Mouse (Mus musculus): ENCODE measurements around the gene Pdgfb. TPM values are rescaled to one million over a fixed set of nuclear protein-coding genes. Genes with fewer than 3 reads are reported as not detected.

Pdgfb gene
- 2.5 and 2.8 TPM in 2 replicates for polyA plus RNA-seq (2014; fragmentation: Nextera tagmentation; extraction: Ambion mirVana)

DNA sequence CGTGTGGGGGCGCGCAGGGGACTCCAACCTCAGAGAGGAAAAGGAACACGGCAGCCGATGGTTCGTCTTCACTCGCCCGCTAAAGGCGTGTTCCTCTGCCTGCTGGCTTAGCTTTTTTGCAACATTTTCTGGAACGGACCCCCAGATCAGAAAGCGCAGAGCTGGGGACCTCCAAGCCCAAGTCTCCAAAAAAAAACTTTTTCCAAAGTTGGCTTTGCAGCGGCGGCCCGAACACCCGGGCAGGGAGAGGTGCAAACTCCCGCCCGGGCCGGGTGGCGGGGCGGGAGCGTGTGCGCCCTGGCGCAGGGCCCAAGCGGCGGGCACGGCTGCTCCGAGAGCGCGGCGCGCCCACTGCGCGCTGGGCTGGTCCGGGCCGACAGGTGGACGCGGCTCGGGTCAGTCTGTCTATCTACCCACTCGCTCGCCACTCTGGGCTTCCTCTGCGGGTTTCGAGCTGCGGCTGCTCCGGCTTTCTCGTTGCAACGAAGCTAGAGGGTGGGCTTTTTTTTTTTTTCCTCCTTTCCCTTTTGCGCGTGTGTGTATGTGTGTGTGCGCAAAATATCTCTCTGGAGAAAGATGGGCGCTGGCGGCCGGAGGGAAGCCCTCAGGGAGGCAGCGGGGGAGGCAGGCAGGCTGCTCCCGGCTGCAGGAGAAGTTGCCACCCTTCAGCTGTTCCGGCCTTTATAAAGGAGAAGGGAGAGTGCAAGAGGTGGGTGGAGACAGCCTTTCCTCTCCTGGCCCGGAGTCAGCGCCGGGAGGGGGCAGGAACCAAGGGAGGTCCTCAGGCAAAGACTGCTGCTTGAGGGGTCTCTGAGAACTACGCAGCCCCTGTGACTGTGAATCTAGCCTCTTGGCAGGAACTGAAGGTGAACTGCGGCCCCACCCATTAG, at the start of gene Pdgfb:
Gene Pdgfb (minus strand): TSS at position 657 of the 890 bp plus-strand sequence.
- DNase-seq (ENCODE audit: low spot score) = peak; percentile 42
- Histone ChIP-seq H3K27me3 (ENCODE audit: control insufficient read depth, insufficient read depth, low read length) (peaks cover 62% of the 10 kb centered on the region), H3K36me3 (replicated peaks; ENCODE audit: control insufficient read depth, insufficient read depth, low read depth, low read length) (no peaks in the 10 kb centered on the region), H3K9ac (replicated peaks; ENCODE audit: low read length) (peak within 1 kb of the TSS; percentile 39), H3K9me3 (replicated peaks; ENCODE audit: control insufficient read depth, low read length) (no peaks in the 10 kb centered on the region), H3K27ac (replicated peaks; ENCODE audit: low read depth, low read length) (no peak within 1 kb of the TSS), H3K4me1 (ENCODE audit: control insufficient read depth, insufficient read depth, low read length) (peaks cover 9% of the 10 kb centered on the region; the same call in 1 of the 2 replicates), H3K4me3 (ENCODE audit: low read depth, low read length) (peak within 1 kb of the TSS; percentile 58), H3K4me2 (ENCODE audit: low read depth, low read length) (peak within 1 kb of the TSS; percentile 84)
- 1% methylated on average over 57 of the region's 60 CpGs for WGBS
- no peak for ATAC-seq (replicated peaks; ENCODE audit: insufficient number of reproducible peaks, low FRiP score, low TSS enrichment, low read depth)

DNA sequence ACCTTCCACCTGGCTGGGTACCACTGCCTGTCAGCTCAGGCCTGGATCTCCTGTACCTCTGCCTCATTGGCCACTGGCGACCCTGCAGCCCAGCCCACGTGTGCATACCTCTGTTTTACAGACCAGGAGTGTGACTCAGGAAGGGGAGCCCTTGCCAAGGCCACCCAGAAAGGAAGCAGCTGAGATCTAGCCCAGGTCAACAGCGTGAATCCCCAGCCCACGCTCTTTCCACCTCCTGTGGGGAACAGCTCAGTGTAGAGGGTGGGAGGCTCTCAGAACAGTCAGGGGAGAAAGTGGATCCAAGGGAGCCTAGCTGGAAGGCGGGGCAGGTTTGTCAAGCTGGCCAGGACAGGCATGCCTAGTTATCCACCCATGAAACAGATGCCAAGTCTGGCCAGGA, 48.0 kb upstream of the Pdgfb start:
- WGBS = 36% methylated on average over 5 of the region's 5 CpGs
- H3K9me3 ChIP-seq (replicated peaks; ENCODE audit: control insufficient read depth, low read length) = no peaks in the 10 kb centered on the region
- H3K4me1 ChIP-seq (ENCODE audit: control insufficient read depth, insufficient read depth, low read length) = no peaks in the 10 kb centered on the region
- DNase-seq (ENCODE audit: low spot score) (no peak), ATAC-seq (replicated peaks; ENCODE audit: insufficient number of reproducible peaks, low FRiP score, low TSS enrichment, low read depth) (no peak)
- H3K4me3 ChIP-seq (ENCODE audit: low read depth, low read length) = no peak overlapping the region
- no peaks in the 10 kb centered on the region for H3K27me3 ChIP-seq (ENCODE audit: control insufficient read depth, insufficient read depth, low read length)
- no peak overlapping the region for H3K9ac ChIP-seq (replicated peaks; ENCODE audit: low read length)
- H3K27ac ChIP-seq (replicated peaks; ENCODE audit: low read depth, low read length) = no peak overlapping the region
- H3K36me3 ChIP-seq (replicated peaks; ENCODE audit: control insufficient read depth, insufficient read depth, low read depth, low read length) = no peaks in the 10 kb centered on the region
- H3K4me2 ChIP-seq (ENCODE audit: low read depth, low read length) = no peak overlapping the region

DNA sequence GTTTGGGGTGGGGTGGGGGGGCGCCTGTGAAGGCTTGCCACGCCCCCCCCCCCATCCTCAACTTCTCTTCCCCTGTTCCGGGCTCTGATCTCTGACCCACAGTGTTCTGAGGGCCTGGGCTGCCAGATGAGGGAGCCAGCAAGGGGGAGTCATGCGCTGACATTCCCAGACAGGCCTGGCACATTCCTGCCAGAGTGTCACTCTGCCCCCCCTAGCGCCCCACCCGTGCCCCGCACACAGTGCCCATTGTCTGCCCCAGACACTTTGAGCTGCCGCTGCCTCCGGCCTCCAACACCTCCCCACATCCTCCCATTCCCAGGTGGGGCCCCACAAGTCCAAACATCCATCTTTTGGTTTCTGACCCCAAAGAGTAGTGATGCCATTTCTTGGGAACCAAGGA, 47.6 kb upstream of the Pdgfb start:
- H3K9me3 ChIP-seq (replicated peaks; ENCODE audit: control insufficient read depth, low read length) = no peaks in the 10 kb centered on the region
- DNase-seq (ENCODE audit: low spot score) (no peak), ATAC-seq (replicated peaks; ENCODE audit: insufficient number of reproducible peaks, low FRiP score, low TSS enrichment, low read depth) (no peak)
- no peak overlapping the region for H3K4me2 ChIP-seq (ENCODE audit: low read depth, low read length)
- no peak overlapping the region for H3K27ac ChIP-seq (replicated peaks; ENCODE audit: low read depth, low read length)
- WGBS = 57% methylated on average over 8 of the region's 9 CpGs
- no peaks in the 10 kb centered on the region for H3K4me1 ChIP-seq (ENCODE audit: control insufficient read depth, insufficient read depth, low read length)
- no peak overlapping the region for H3K9ac ChIP-seq (replicated peaks; ENCODE audit: low read length)
- no peak overlapping the region for H3K4me3 ChIP-seq (ENCODE audit: low read depth, low read length)
- no peaks in the 10 kb centered on the region for H3K36me3 ChIP-seq (replicated peaks; ENCODE audit: control insufficient read depth, insufficient read depth, low read depth, low read length)
- no peaks in the 10 kb centered on the region for H3K27me3 ChIP-seq (ENCODE audit: control insufficient read depth, insufficient read depth, low read length)

DNA sequence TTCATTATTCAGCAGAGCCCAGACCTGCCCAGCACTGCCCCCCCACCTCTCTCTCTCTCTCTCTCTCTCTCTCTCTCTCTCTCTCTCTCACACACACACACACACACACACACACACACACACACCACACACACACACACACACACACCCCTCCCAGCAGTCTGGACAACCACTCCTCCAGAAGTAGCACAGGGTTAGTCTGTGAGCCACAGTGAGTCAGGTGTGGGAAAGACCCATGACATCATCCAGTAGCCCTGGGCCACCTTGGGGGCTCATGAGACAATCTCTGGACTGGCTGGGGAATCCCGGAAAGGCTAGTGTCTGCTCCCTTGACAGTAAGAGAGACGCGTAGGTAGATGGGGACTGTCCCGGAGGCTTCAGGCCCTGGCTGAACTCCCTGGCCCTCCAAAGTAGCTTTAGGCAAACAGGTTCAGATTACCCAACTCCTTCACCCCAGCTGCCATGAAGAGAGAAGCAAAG, 46.3 kb upstream of the Pdgfb start:
- Histone ChIP-seq H3K27ac (replicated peaks; ENCODE audit: low read depth, low read length) (no peak overlapping the region), H3K4me2 (ENCODE audit: low read depth, low read length) (no peak overlapping the region), H3K9me3 (replicated peaks; ENCODE audit: control insufficient read depth, low read length) (no peaks in the 10 kb centered on the region), H3K27me3 (ENCODE audit: control insufficient read depth, insufficient read depth, low read length) (no peaks in the 10 kb centered on the region), H3K36me3 (replicated peaks; ENCODE audit: control insufficient read depth, insufficient read depth, low read depth, low read length) (no peaks in the 10 kb centered on the region), H3K4me1 (ENCODE audit: control insufficient read depth, insufficient read depth, low read length) (no peaks in the 10 kb centered on the region), H3K4me3 (ENCODE audit: low read depth, low read length) (no peak overlapping the region), H3K9ac (replicated peaks; ENCODE audit: low read length) (no peak overlapping the region)
- WGBS = 88% methylated on average over 4 of the region's 4 CpGs
- ATAC-seq (replicated peaks; ENCODE audit: insufficient number of reproducible peaks, low FRiP score, low TSS enrichment, low read depth) (no peak), DNase-seq (ENCODE audit: low spot score) (no peak)

DNA sequence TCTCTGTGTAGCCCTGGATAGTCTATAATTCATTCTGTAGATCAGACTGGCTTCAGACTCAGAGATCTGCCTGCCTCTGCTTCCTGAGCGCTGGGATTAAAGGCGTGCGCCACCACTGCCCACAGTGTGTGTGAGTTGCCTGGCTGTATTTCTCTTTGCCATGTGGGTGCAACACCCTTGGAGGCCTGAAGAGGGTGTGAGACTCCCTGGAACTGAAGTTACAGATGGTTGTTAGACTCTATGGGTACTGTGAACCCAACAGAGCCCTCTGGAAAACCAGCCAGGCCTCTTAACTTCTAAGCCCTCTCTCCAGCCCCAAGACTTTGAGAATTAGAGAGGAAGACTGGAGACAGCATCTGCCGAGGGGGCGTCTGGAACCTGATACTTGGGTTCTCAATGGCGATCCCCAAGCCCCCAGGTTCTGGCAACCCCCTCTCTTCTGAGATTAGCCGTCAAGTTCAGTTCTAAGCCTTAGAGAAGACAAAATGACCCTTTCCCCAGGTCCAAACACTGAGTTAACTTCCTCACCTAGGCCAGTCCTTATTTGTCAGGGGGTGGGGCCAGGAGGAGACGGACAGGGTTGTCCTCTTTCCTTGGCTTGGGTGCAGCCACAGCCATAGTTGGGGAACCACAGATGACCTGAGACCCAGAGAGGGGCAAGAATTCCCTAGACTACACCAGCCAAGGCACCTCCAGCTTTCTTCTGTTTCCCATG, 45.7 kb upstream of the Pdgfb start:
- ATAC-seq (replicated peaks; ENCODE audit: insufficient number of reproducible peaks, low FRiP score, low TSS enrichment, low read depth) (no peak), DNase-seq (ENCODE audit: low spot score) (no peak)
- H3K36me3 ChIP-seq (replicated peaks; ENCODE audit: control insufficient read depth, insufficient read depth, low read depth, low read length) = no peaks in the 10 kb centered on the region
- H3K27me3 ChIP-seq (ENCODE audit: control insufficient read depth, insufficient read depth, low read length) = no peaks in the 10 kb centered on the region
- H3K9me3 ChIP-seq (replicated peaks; ENCODE audit: control insufficient read depth, low read length) = no peaks in the 10 kb centered on the region
- H3K4me2 ChIP-seq (ENCODE audit: low read depth, low read length) = no peak overlapping the region
- 87% methylated on average over 8 of the region's 8 CpGs for WGBS
- no peak overlapping the region for H3K27ac ChIP-seq (replicated peaks; ENCODE audit: low read depth, low read length)
- H3K4me1 ChIP-seq (ENCODE audit: control insufficient read depth, insufficient read depth, low read length) = no peaks in the 10 kb centered on the region
- no peak overlapping the region for H3K4me3 ChIP-seq (ENCODE audit: low read depth, low read length)
- H3K9ac ChIP-seq (replicated peaks; ENCODE audit: low read length) = no peak overlapping the region

DNA sequence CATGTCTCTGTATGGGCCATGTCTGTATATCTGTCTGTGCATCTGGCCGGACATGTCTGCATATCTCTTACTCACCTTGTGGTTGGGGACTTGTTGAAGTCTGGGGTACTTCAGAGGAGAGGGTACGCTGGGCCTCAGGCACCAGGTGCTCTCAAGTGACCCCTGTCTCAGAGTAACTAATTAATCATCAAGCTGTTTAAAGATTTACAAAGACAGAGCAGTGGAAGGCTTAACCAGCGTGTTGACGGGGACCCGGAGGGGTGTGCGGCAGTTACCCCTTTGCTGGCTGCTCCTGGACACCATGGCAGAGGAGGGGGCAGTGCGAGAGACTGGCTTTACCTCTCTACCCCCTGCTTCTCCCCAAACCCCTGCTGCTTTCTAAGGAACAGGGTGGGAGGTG, 44.8 kb upstream of the Pdgfb start:
- Histone ChIP-seq H3K9me3 (replicated peaks; ENCODE audit: control insufficient read depth, low read length) (no peaks in the 10 kb centered on the region), H3K9ac (replicated peaks; ENCODE audit: low read length) (no peak overlapping the region), H3K4me1 (ENCODE audit: control insufficient read depth, insufficient read depth, low read length) (no peaks in the 10 kb centered on the region), H3K36me3 (replicated peaks; ENCODE audit: control insufficient read depth, insufficient read depth, low read depth, low read length) (no peaks in the 10 kb centered on the region), H3K27ac (replicated peaks; ENCODE audit: low read depth, low read length) (no peak overlapping the region), H3K4me3 (ENCODE audit: low read depth, low read length) (no peak overlapping the region), H3K27me3 (ENCODE audit: control insufficient read depth, insufficient read depth, low read length) (no peaks in the 10 kb centered on the region), H3K4me2 (ENCODE audit: low read depth, low read length) (no peak overlapping the region)
- 75% methylated on average over 7 of the region's 7 CpGs for WGBS
- DNase-seq (ENCODE audit: low spot score) = no peak
- no peak for ATAC-seq (replicated peaks; ENCODE audit: insufficient number of reproducible peaks, low FRiP score, low TSS enrichment, low read depth)

DNA sequence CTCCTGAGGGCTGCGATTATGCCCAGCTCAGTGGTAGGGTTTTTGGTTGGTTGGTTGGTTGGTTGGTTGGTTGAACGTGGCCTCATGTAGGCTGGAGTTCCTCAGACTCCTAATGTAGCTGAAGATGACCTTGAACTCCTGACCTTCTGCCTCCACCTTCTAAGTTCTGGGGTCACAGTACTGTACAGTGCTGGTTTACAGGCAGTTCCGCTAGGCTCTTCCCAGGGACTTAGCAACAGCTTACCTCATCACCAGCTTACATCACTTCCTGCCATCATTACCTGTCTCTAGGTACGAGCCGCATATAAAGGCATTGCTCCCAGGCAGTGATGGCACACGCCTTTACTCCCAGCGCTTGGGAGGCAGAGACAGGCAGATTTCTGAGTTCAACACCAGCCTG, 43.4 kb upstream of the Pdgfb start:
- H3K4me2 ChIP-seq (ENCODE audit: low read depth, low read length) = no peak overlapping the region
- no peak for DNase-seq (ENCODE audit: low spot score)
- H3K36me3 ChIP-seq (replicated peaks; ENCODE audit: control insufficient read depth, insufficient read depth, low read depth, low read length) = no peaks in the 10 kb centered on the region
- H3K9ac ChIP-seq (replicated peaks; ENCODE audit: low read length) = no peak overlapping the region
- H3K9me3 ChIP-seq (replicated peaks; ENCODE audit: control insufficient read depth, low read length) = no peaks in the 10 kb centered on the region
- no peak overlapping the region for H3K4me3 ChIP-seq (ENCODE audit: low read depth, low read length)
- 86% methylated on average over 7 of the region's 7 CpGs for WGBS
- H3K27me3 ChIP-seq (ENCODE audit: control insufficient read depth, insufficient read depth, low read length) = no peaks in the 10 kb centered on the region
- ATAC-seq (replicated peaks; ENCODE audit: insufficient number of reproducible peaks, low FRiP score, low TSS enrichment, low read depth) = no peak
- H3K27ac ChIP-seq (replicated peaks; ENCODE audit: low read depth, low read length) = no peak overlapping the region
- no peaks in the 10 kb centered on the region for H3K4me1 ChIP-seq (ENCODE audit: control insufficient read depth, insufficient read depth, low read length)
